ENCODE assay signal across 7 mouse cellular contexts in genomic region chr2:26316576-26317246, GRCm38 (mm10). TPM values are rescaled to one million over a fixed set of nuclear protein-coding genes. Genes with fewer than 3 reads are reported as not detected.
A peak's percentile ranks its signal among the peaks of the same experiment; 100 is the strongest.
DNase-seq lines count a peak whose midpoint lies in the region; ATAC-seq lines count a peak whose summit lies in the region.

No protein-coding gene starts in this region.

- H3K4me2 ChIP-seq in lung, embryonic 15.5 days: peak overlapping the region; percentile 68
- peak overlapping the region; percentile 97 for H3K4me2 ChIP-seq in embryonic facial prominence, embryonic 13.5 days
- peak overlapping the region; percentile 77 for H3K4me2 ChIP-seq in intestine, embryonic 15.5 days (replicated peaks)
- peak overlapping the region; percentile 95 for H3K4me2 ChIP-seq in neural tube, embryonic 12.5 days (replicated peaks)

- no peak for DNase-seq in lung, postnatal 10 days
- DNase-seq in thymus, postnatal 0 days (ENCODE audit: low spot score): no peak
- DNase-seq in right cerebral cortex, postnatal 25 days: no peak

- peaks cover 56% of the 10 kb centered on the region for H3K4me1 ChIP-seq in lung, embryonic 15.5 days
- peaks cover 55% of the 10 kb centered on the region for H3K4me1 ChIP-seq in embryonic facial prominence, embryonic 13.5 days
- H3K4me1 ChIP-seq in intestine, embryonic 15.5 days (replicated peaks): peaks cover 36% of the 10 kb centered on the region
- peaks cover 60% of the 10 kb centered on the region for H3K4me1 ChIP-seq in neural tube, embryonic 12.5 days

- H3K9ac ChIP-seq in lung, embryonic 15.5 days: peak overlapping the region; percentile 84
- peak overlapping the region; percentile 95 for H3K9ac ChIP-seq in embryonic facial prominence, embryonic 13.5 days
- peak overlapping the region; percentile 92 for H3K9ac ChIP-seq in intestine, embryonic 15.5 days
- peak overlapping the region; percentile 94 for H3K9ac ChIP-seq in neural tube, embryonic 12.5 days

- peak overlapping the region; percentile 97 for H3K27ac ChIP-seq in lung, embryonic 15.5 days
- H3K27ac ChIP-seq in embryonic facial prominence, embryonic 13.5 days: peak overlapping the region; percentile 98
- H3K27ac ChIP-seq in intestine, embryonic 15.5 days: peak overlapping the region; percentile 6; the same call in 1 of the 2 replicates
- H3K27ac ChIP-seq in neural tube, embryonic 12.5 days: no peak overlapping the region

- no peak for ATAC-seq in lung, embryonic 15.5 days (ENCODE audit: borderline replicate concordance, extremely low read depth, low FRiP score, low TSS enrichment)
- ATAC-seq in embryonic facial prominence, embryonic 13.5 days (ENCODE audit: insufficient number of reproducible peaks, insufficient read depth, low FRiP score, low TSS enrichment, low read depth): no peak
- 0 out of 2 replicates have a peak, but pooled peaks have one; percentile 4 for ATAC-seq in intestine, embryonic 15.5 days
- ATAC-seq in neural tube, embryonic 12.5 days (ENCODE audit: low FRiP score, low read depth): no peak

- H3K4me3 ChIP-seq in lung, embryonic 15.5 days: peak overlapping the region; percentile 68
- H3K4me3 ChIP-seq in embryonic facial prominence, embryonic 13.5 days: peak overlapping the region; percentile 80
- H3K4me3 ChIP-seq in intestine, embryonic 15.5 days (replicated peaks): peak overlapping the region; percentile 74
- peak overlapping the region; percentile 91 for H3K4me3 ChIP-seq in neural tube, embryonic 12.5 days

- H3K9me3 ChIP-seq in lung, embryonic 15.5 days: no peaks in the 10 kb centered on the region
- H3K9me3 ChIP-seq in embryonic facial prominence, embryonic 13.5 days: no peaks in the 10 kb centered on the region
- H3K9me3 ChIP-seq in intestine, embryonic 15.5 days: no peaks in the 10 kb centered on the region
- no peaks in the 10 kb centered on the region for H3K9me3 ChIP-seq in neural tube, embryonic 12.5 days

- WGBS in lung, embryonic 15.5 days: 35% methylated on average over 9 of the region's 9 CpGs
- 40% methylated on average over 9 of the region's 9 CpGs for WGBS in embryonic facial prominence, embryonic 13.5 days
- 49% methylated on average over 9 of the region's 9 CpGs for WGBS in intestine, embryonic 15.5 days
- WGBS in neural tube, embryonic 12.5 days: 63% methylated on average over 9 of the region's 9 CpGs

- H3K36me3 ChIP-seq in lung, embryonic 15.5 days: no peaks in the 10 kb centered on the region
- H3K36me3 ChIP-seq in embryonic facial prominence, embryonic 13.5 days: peaks cover 13% of the 10 kb centered on the region; the same call in 1 of the 2 replicates
- no peaks in the 10 kb centered on the region for H3K36me3 ChIP-seq in intestine, embryonic 15.5 days
- H3K36me3 ChIP-seq in neural tube, embryonic 12.5 days: peaks cover 6% of the 10 kb centered on the region; the same call in 1 of the 2 replicates

- no peaks in the 10 kb centered on the region for H3K27me3 ChIP-seq in lung, embryonic 15.5 days
- H3K27me3 ChIP-seq in embryonic facial prominence, embryonic 13.5 days: no peaks in the 10 kb centered on the region
- H3K27me3 ChIP-seq in intestine, embryonic 15.5 days (replicated peaks): no peaks in the 10 kb centered on the region
- no peaks in the 10 kb centered on the region for H3K27me3 ChIP-seq in neural tube, embryonic 12.5 days (replicated peaks)

RNA-seq across cellular contexts. Expression of gene Gpsm1, which starts 1.4 kb away (rescaled TPM):
- polyA plus RNA-seq in lung, embryonic 15.5 days (2015; fragmentation: Nextera tagmentation; extraction: Ambion mirVana): 54.6 and 55.3 TPM in 2 replicates
- polyA plus RNA-seq in embryonic facial prominence, embryonic 13.5 days (2015; fragmentation: Nextera tagmentation; extraction: Ambion mirVana): 54.8 and 57.0 TPM in 2 replicates
- polyA plus RNA-seq in intestine, embryonic 15.5 days (2015; fragmentation: Nextera tagmentation; extraction: Ambion mirVana): 26.7 and 26.8 TPM in 2 replicates
- 112 and 118 TPM in 2 replicates for polyA plus RNA-seq in neural tube, embryonic 12.5 days (2016; fragmentation: Nextera tagmentation; extraction: Ambion mirVana)
- 12.5 and 13.7 TPM in 2 replicates for polyA plus RNA-seq in thymus, postnatal 0 days (2015; fragmentation: Nextera tagmentation; extraction: Ambion mirVana)

RNA-seq across cellular contexts. Expression of gene Ccdc187, which starts 22.4 kb away (rescaled TPM):
- polyA plus RNA-seq in lung, embryonic 15.5 days (2015; fragmentation: Nextera tagmentation; extraction: Ambion mirVana): 0.31 and 0.34 TPM in 2 replicates
- polyA plus RNA-seq in embryonic facial prominence, embryonic 13.5 days (2015; fragmentation: Nextera tagmentation; extraction: Ambion mirVana): 0.10 and 0.28 TPM in 2 replicates
- 0.36 and 0.37 TPM in 2 replicates for polyA plus RNA-seq in intestine, embryonic 15.5 days (2015; fragmentation: Nextera tagmentation; extraction: Ambion mirVana)
- 0.10 and 0.11 TPM in 2 replicates for polyA plus RNA-seq in neural tube, embryonic 12.5 days (2016; fragmentation: Nextera tagmentation; extraction: Ambion mirVana)
- 0.04 TPM in 2 replicates for polyA plus RNA-seq in thymus, postnatal 0 days (2015; fragmentation: Nextera tagmentation; extraction: Ambion mirVana)

RNA-seq across cellular contexts. Expression of gene Dnlz, which starts 35.2 kb away (rescaled TPM):
- 25.5 and 27.3 TPM in 2 replicates for polyA plus RNA-seq in lung, embryonic 15.5 days (2015; fragmentation: Nextera tagmentation; extraction: Ambion mirVana)
- polyA plus RNA-seq in embryonic facial prominence, embryonic 13.5 days (2015; fragmentation: Nextera tagmentation; extraction: Ambion mirVana): 31.4 and 32.1 TPM in 2 replicates
- 23.6 and 24.7 TPM in 2 replicates for polyA plus RNA-seq in intestine, embryonic 15.5 days (2015; fragmentation: Nextera tagmentation; extraction: Ambion mirVana)
- 36.1 and 36.3 TPM in 2 replicates for polyA plus RNA-seq in neural tube, embryonic 12.5 days (2016; fragmentation: Nextera tagmentation; extraction: Ambion mirVana)
- polyA plus RNA-seq in thymus, postnatal 0 days (2015; fragmentation: Nextera tagmentation; extraction: Ambion mirVana): 22.2 and 24.5 TPM in 2 replicates

RNA-seq across cellular contexts. Expression of gene Card9, which starts 44.0 kb away (rescaled TPM):
- 1.7 and 3.0 TPM in 2 replicates for polyA plus RNA-seq in lung, embryonic 15.5 days (2015; fragmentation: Nextera tagmentation; extraction: Ambion mirVana)
- 0.81 and 1.3 TPM in 2 replicates for polyA plus RNA-seq in embryonic facial prominence, embryonic 13.5 days (2015; fragmentation: Nextera tagmentation; extraction: Ambion mirVana)
- polyA plus RNA-seq in intestine, embryonic 15.5 days (2015; fragmentation: Nextera tagmentation; extraction: Ambion mirVana): 0.79 and 0.91 TPM in 2 replicates
- 1.0 and 1.7 TPM in 2 replicates for polyA plus RNA-seq in neural tube, embryonic 12.5 days (2016; fragmentation: Nextera tagmentation; extraction: Ambion mirVana)
- polyA plus RNA-seq in thymus, postnatal 0 days (2015; fragmentation: Nextera tagmentation; extraction: Ambion mirVana): 15.9 and 17.1 TPM in 2 replicates
